In the genomic region with DNA sequence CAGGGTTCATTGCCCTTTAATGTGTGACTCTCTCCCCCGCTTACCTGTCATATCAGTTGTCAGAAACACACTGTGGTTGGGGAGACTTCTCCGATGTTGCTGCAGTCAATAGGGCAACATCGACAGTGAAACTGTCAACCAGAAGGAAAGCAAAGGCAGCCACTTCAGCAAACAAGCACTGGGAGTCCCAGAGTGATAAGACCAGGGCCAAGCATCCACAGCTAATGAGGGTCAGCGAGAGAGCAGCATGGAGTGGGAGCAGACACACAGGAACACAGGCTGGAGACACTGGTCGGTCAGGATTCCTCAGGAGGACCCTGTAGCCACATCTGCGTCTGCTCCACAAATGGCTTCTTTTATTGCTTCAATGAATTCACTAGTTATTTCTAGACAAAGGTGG, we compare ENCODE assay signal across 14 mouse cellular contexts.
DNase-seq lines count a peak whose midpoint lies in the region; ATAC-seq and TF ChIP-seq lines count a peak whose summit lies in the region.
"Had no signal": no experiment of that assay in that cellular context is flagged by ENCODE, and none has a peak within 500 bp of the region (broad histone marks: within the 10 kb centered on the region; RNA-seq: fewer than 3 reads in every experiment).

No protein-coding gene starts in this region.

- no peak overlapping the region for H3K4me3 ChIP-seq in forebrain, postnatal 0 days (ENCODE audit: low read depth, low read length)
- H3K4me3 ChIP-seq in forebrain, embryonic 16.5 days (replicated peaks; ENCODE audit: low read length), result no peak overlapping the region
- no peak overlapping the region for H3K4me3 ChIP-seq in hindbrain, embryonic 12.5 days
- H3K4me3 ChIP-seq in hindbrain, postnatal 0 days (ENCODE audit: low read length), result no peak overlapping the region
- no peak overlapping the region for H3K4me3 ChIP-seq in liver, adult 2 months (ENCODE audit: insufficient read depth, low read depth, low read length)
- no peak overlapping the region for H3K4me3 ChIP-seq in liver, embryonic 12.5 days
- H3K4me3 ChIP-seq: embryonic facial prominence, embryonic 15.5 days; hindbrain, embryonic 15.5 days; limb, embryonic 12.5 days had no signal

- no peak for TF ChIP-seq POLR2A in liver, adult 2 months (IDR thresholded peaks at IDR 0.05; ENCODE audit: extremely low read depth, insufficient read depth, low read length)

- TF ChIP-seq CTCF in forebrain, postnatal 0 days (IDR thresholded peaks at IDR 0.05; ENCODE audit: low read depth), result no peak
- TF ChIP-seq CTCF in hindbrain, postnatal 0 days (IDR thresholded peaks at IDR 0.05; ENCODE audit: low read depth), result no peak
- no peak for TF ChIP-seq CTCF in liver, adult 2 months (IDR thresholded peaks at IDR 0.05; ENCODE audit: low read depth, low read length)

- no peaks in the 10 kb centered on the region for H3K79me2 ChIP-seq in liver, adult 2 months (ENCODE audit: control insufficient read depth, insufficient read depth, low read length)

- ATAC-seq in forebrain, postnatal 0 days, result no peak
- no peak for ATAC-seq in forebrain, embryonic 16.5 days
- ATAC-seq in hindbrain, embryonic 12.5 days (ENCODE audit: low FRiP score), result 0 out of 2 replicates have a peak, but pooled peaks have one; percentile 43
- no peak for ATAC-seq in hindbrain, postnatal 0 days
- ATAC-seq in liver, embryonic 12.5 days, result no peak

- no peaks in the 10 kb centered on the region for H3K4me1 ChIP-seq in forebrain, postnatal 0 days (ENCODE audit: insufficient read depth)
- H3K4me1 ChIP-seq in forebrain, embryonic 16.5 days (replicated peaks; ENCODE audit: control insufficient read depth, insufficient read depth, low read length), result no peaks in the 10 kb centered on the region
- no peaks in the 10 kb centered on the region; the same call in 1 of the 2 replicates for H3K4me1 ChIP-seq in hindbrain, embryonic 12.5 days
- H3K4me1 ChIP-seq in hindbrain, postnatal 0 days (ENCODE audit: insufficient read depth, low read length), result no peaks in the 10 kb centered on the region
- no peaks in the 10 kb centered on the region for H3K4me1 ChIP-seq in liver, adult 2 months (ENCODE audit: control insufficient read depth, insufficient read depth, low read length)
- no peaks in the 10 kb centered on the region for H3K4me1 ChIP-seq in liver, embryonic 12.5 days
- H3K4me1 ChIP-seq: embryonic facial prominence, embryonic 15.5 days; hindbrain, embryonic 15.5 days had no signal

- no peak overlapping the region for H3K9ac ChIP-seq in forebrain, postnatal 0 days
- H3K9ac ChIP-seq in forebrain, embryonic 16.5 days (replicated peaks; ENCODE audit: low read depth, low read length), result no peak overlapping the region
- H3K9ac ChIP-seq in hindbrain, embryonic 12.5 days, result no peak overlapping the region
- H3K9ac ChIP-seq in hindbrain, postnatal 0 days (replicated peaks; ENCODE audit: low read length), result no peak overlapping the region
- no peak overlapping the region for H3K9ac ChIP-seq in liver, adult 2 months (ENCODE audit: low read depth, low read length)
- no peak overlapping the region for H3K9ac ChIP-seq in liver, embryonic 12.5 days
- H3K9ac ChIP-seq: embryonic facial prominence, embryonic 15.5 days; hindbrain, embryonic 15.5 days; limb, embryonic 12.5 days had no signal

- 0 out of 2 replicates have a peak overlapping the region, but pooled peaks have one; percentile 2 for H3K27ac ChIP-seq in forebrain, postnatal 0 days (ENCODE audit: low read depth, low read length)
- H3K27ac ChIP-seq in forebrain, embryonic 16.5 days (ENCODE audit: low read length), result no peak overlapping the region
- no peak overlapping the region for H3K27ac ChIP-seq in hindbrain, embryonic 12.5 days
- no peak overlapping the region for H3K27ac ChIP-seq in hindbrain, postnatal 0 days
- no peak overlapping the region for H3K27ac ChIP-seq in liver, adult 2 months (replicated peaks; ENCODE audit: insufficient read depth, low read depth, low read length)
- H3K27ac ChIP-seq in liver, embryonic 12.5 days, result no peak overlapping the region
- H3K27ac ChIP-seq: embryonic facial prominence, embryonic 15.5 days; hindbrain, embryonic 15.5 days; limb, embryonic 12.5 days had no signal

- H3K27me3 ChIP-seq in forebrain, postnatal 0 days (ENCODE audit: insufficient read depth, low read length), result no peaks in the 10 kb centered on the region
- no peaks in the 10 kb centered on the region for H3K27me3 ChIP-seq in forebrain, embryonic 16.5 days (replicated peaks; ENCODE audit: control insufficient read depth, insufficient read depth, low read length)
- H3K27me3 ChIP-seq in hindbrain, embryonic 12.5 days, result no peaks in the 10 kb centered on the region
- no peaks in the 10 kb centered on the region for H3K27me3 ChIP-seq in hindbrain, postnatal 0 days (ENCODE audit: insufficient read depth, low read length)
- no peaks in the 10 kb centered on the region for H3K27me3 ChIP-seq in liver, adult 2 months (ENCODE audit: control insufficient read depth, insufficient read depth, low read length)
- H3K27me3 ChIP-seq in liver, embryonic 12.5 days (replicated peaks), result no peaks in the 10 kb centered on the region
- H3K27me3 ChIP-seq: embryonic facial prominence, embryonic 15.5 days; hindbrain, embryonic 15.5 days; limb, embryonic 12.5 days had no signal

- no peak overlapping the region for H3K4me2 ChIP-seq in forebrain, postnatal 0 days (ENCODE audit: low read depth)
- H3K4me2 ChIP-seq in forebrain, embryonic 16.5 days (ENCODE audit: low read length), result no peak overlapping the region
- no peak overlapping the region for H3K4me2 ChIP-seq in hindbrain, embryonic 12.5 days (replicated peaks)
- H3K4me2 ChIP-seq in hindbrain, postnatal 0 days (ENCODE audit: low read depth, low read length), result no peak overlapping the region
- no peak overlapping the region for H3K4me2 ChIP-seq in liver, embryonic 12.5 days
- H3K4me2 ChIP-seq: embryonic facial prominence, embryonic 15.5 days; hindbrain, embryonic 15.5 days; limb, embryonic 12.5 days had no signal

- DNase-seq in forebrain, postnatal 0 days, result no peak
- DNase-seq in hindbrain, postnatal 0 days (ENCODE audit: low spot score), result no peak
- DNase-seq in liver, adult 2 months (ENCODE audit: extremely low read depth, low read depth, low spot score), result peak; percentile 6
- DNase-seq in ovary, adult 18-20 months (ENCODE audit: low spot score), result peak; percentile 12
- DNase-seq in ovary, postnatal 10 days (ENCODE audit: low spot score), result no peak
- DNase-seq: cerebellum, adult 18-20 months; gastrocnemius, postnatal 14 days; lung, postnatal 4 days had no signal

- WGBS in forebrain, postnatal 0 days, result 69% methylated on average over 6 of the region's 6 CpGs
- WGBS in forebrain, embryonic 16.5 days, result 70% methylated on average over 6 of the region's 6 CpGs
- WGBS in hindbrain, embryonic 12.5 days, result 58% methylated on average over 6 of the region's 6 CpGs
- 65% methylated on average over 6 of the region's 6 CpGs for WGBS in hindbrain, postnatal 0 days
- 19% methylated on average over 6 of the region's 6 CpGs for WGBS in liver, adult 2 months
- 44% methylated on average over 6 of the region's 6 CpGs for WGBS in liver, embryonic 12.5 days (ENCODE audit: insufficient replicate concordance)

- H3K36me3 ChIP-seq in forebrain, postnatal 0 days (ENCODE audit: insufficient read depth), result no peaks in the 10 kb centered on the region
- no peaks in the 10 kb centered on the region for H3K36me3 ChIP-seq in forebrain, embryonic 16.5 days (ENCODE audit: control insufficient read depth, insufficient read depth)
- no peaks in the 10 kb centered on the region for H3K36me3 ChIP-seq in hindbrain, embryonic 12.5 days
- H3K36me3 ChIP-seq in hindbrain, postnatal 0 days (ENCODE audit: insufficient read depth, low read length), result no peaks in the 10 kb centered on the region
- H3K36me3 ChIP-seq in liver, adult 2 months (ENCODE audit: control insufficient read depth, insufficient read depth, low read length), result no peaks in the 10 kb centered on the region
- H3K36me3 ChIP-seq in liver, embryonic 12.5 days, result no peaks in the 10 kb centered on the region
- H3K36me3 ChIP-seq: embryonic facial prominence, embryonic 15.5 days; hindbrain, embryonic 15.5 days; limb, embryonic 12.5 days had no signal

- H3K9me3 ChIP-seq in forebrain, postnatal 0 days (ENCODE audit: low read length), result no peaks in the 10 kb centered on the region
- H3K9me3 ChIP-seq in forebrain, embryonic 16.5 days (ENCODE audit: control insufficient read depth, low read length), result no peaks in the 10 kb centered on the region
- no peaks in the 10 kb centered on the region for H3K9me3 ChIP-seq in hindbrain, embryonic 12.5 days (replicated peaks)
- no peaks in the 10 kb centered on the region for H3K9me3 ChIP-seq in hindbrain, postnatal 0 days (ENCODE audit: low read length)
- H3K9me3 ChIP-seq in liver, embryonic 12.5 days (replicated peaks), result no peaks in the 10 kb centered on the region
- H3K9me3 ChIP-seq: embryonic facial prominence, embryonic 15.5 days; hindbrain, embryonic 15.5 days; limb, embryonic 12.5 days had no signal

Comparison
In these comparisons a context has a peak if more than half of its experiments do, and no peak if none do; other contexts are left out.
1. DNase-seq: peak in liver, adult 2 months (single experiment) and ovary, adult 18-20 months (single experiment); none in forebrain, postnatal 0 days (single experiment), hindbrain, postnatal 0 days (single experiment) and ovary, postnatal 10 days (single experiment).